Mouse (Mus musculus): ENCODE results near the gene Hist1h2ap. TPM values are rescaled to one million over a fixed set of nuclear protein-coding genes. Genes with fewer than 3 reads are reported as not detected.
"Not testable (repeated sequence)": the region's sequence is repeated elsewhere in the genome, so short reads cannot be mapped to it uniquely, and the experiment has no call there.

Hist1h2ap gene
- polyA plus RNA-seq, 1 experiment: 27.0 TPM

GRCm38 (mm10) chr13:21795584-21795983 is 37.7 kb downstream of the Hist1h2ap start:
- Histone ChIP-seq H3K27ac (ENCODE audit: insufficient read depth, low read length) (no peak overlapping the region), H3K4me1 (ENCODE audit: control insufficient read depth, insufficient read depth, low read length) (no peaks in the 10 kb centered on the region), H3K4me3 (ENCODE audit: insufficient read depth, low read length) (no peak overlapping the region)
- TF ChIP-seq POLR2A (IDR thresholded peaks at IDR 0.05; ENCODE audit: low read depth, low read length) (no peak), CTCF (IDR thresholded peaks at IDR 0.05; ENCODE audit: borderline replicate concordance, insufficient read depth, low read length) (no peak)

- TF ChIP-seq POLR2A (IDR thresholded peaks at IDR 0.05; ENCODE audit: low read depth, low read length): no peak
- no peak for TF ChIP-seq CTCF (IDR thresholded peaks at IDR 0.05; ENCODE audit: borderline replicate concordance, insufficient read depth, low read length)
- H3K27ac ChIP-seq (ENCODE audit: insufficient read depth, low read length): no peak overlapping the region
- H3K4me3 ChIP-seq (ENCODE audit: insufficient read depth, low read length): no peak overlapping the region
- no peaks in the 10 kb centered on the region for H3K4me1 ChIP-seq (ENCODE audit: control insufficient read depth, insufficient read depth, low read length)
Measured at GRCm38 (mm10) chr13:21790601-21791283, 42.6 kb downstream of the Hist1h2ap start.

GRCm38 (mm10) chr13:21789925-21790324 is 43.4 kb downstream of the Hist1h2ap start:
- H3K4me1 ChIP-seq (ENCODE audit: control insufficient read depth, insufficient read depth, low read length): no peaks in the 10 kb centered on the region
- no peak overlapping the region for H3K4me3 ChIP-seq (ENCODE audit: insufficient read depth, low read length)
- TF ChIP-seq POLR2A (IDR thresholded peaks at IDR 0.05; ENCODE audit: low read depth, low read length): no peak
- no peak for TF ChIP-seq CTCF (IDR thresholded peaks at IDR 0.05; ENCODE audit: borderline replicate concordance, insufficient read depth, low read length)
- no peak overlapping the region for H3K27ac ChIP-seq (ENCODE audit: insufficient read depth, low read length)

GRCm38 (mm10) chr13:21787760-21788593 is 45.3 kb downstream of the Hist1h2ap start:
- Histone ChIP-seq H3K27ac (ENCODE audit: insufficient read depth, low read length) (peak overlapping the region; percentile 85), H3K4me1 (ENCODE audit: control insufficient read depth, insufficient read depth, low read length) (no peaks in the 10 kb centered on the region), H3K4me3 (ENCODE audit: insufficient read depth, low read length) (peak overlapping the region; percentile 19; the same call in 1 of the 2 replicates)
- TF ChIP-seq POLR2A (IDR thresholded peaks at IDR 0.05; ENCODE audit: low read depth, low read length): no peak; the same call in 1 of the 2 replicates
- TF ChIP-seq CTCF (IDR thresholded peaks at IDR 0.05; ENCODE audit: borderline replicate concordance, insufficient read depth, low read length): no peak

GRCm38 (mm10) chr13:21786899-21787629 is 46.2 kb downstream of the Hist1h2ap start, which contains the start of the genes Hist1h2an and Hist1h2bp:
Gene Hist1h2an (minus strand): TSS chr13:21787218.
Gene Hist1h2bp (plus strand): TSS chr13:21787461.
- not testable (repeated sequence) for H3K4me1 ChIP-seq (ENCODE audit: control insufficient read depth, insufficient read depth, low read length)
- Histone ChIP-seq H3K4me3 (ENCODE audit: insufficient read depth, low read length) (peak within 1 kb of the TSS; percentile 19; the same call in 1 of the 2 replicates), H3K27ac (ENCODE audit: insufficient read depth, low read length) (peak within 1 kb of the TSS; percentile 85)
- TF ChIP-seq POLR2A (IDR thresholded peaks at IDR 0.05; ENCODE audit: low read depth, low read length): peak; percentile 72

- H3K4me1 ChIP-seq (ENCODE audit: control insufficient read depth, insufficient read depth, low read length): no peaks in the 10 kb centered on the region
- H3K27ac ChIP-seq (ENCODE audit: insufficient read depth, low read length): peak overlapping the region; percentile 66
- H3K4me3 ChIP-seq (ENCODE audit: insufficient read depth, low read length): peak overlapping the region; percentile 7; the same call in 1 of the 2 replicates
- TF ChIP-seq POLR2A (IDR thresholded peaks at IDR 0.05; ENCODE audit: low read depth, low read length) (peak; percentile 79), CTCF (IDR thresholded peaks at IDR 0.05; ENCODE audit: borderline replicate concordance, insufficient read depth, low read length) (no peak)
Measured at GRCm38 (mm10) chr13:21786189-21786898, 47.0 kb downstream of the Hist1h2ap start.

- Histone ChIP-seq H3K4me1 (ENCODE audit: control insufficient read depth, insufficient read depth, low read length) (no peaks in the 10 kb centered on the region), H3K4me3 (ENCODE audit: insufficient read depth, low read length) (no peak overlapping the region)
Measured at GRCm38 (mm10) chr13:21784311-21784710, 49.0 kb downstream of the Hist1h2ap start.

GRCm38 (mm10) chr13:21783734-21784161 is 49.6 kb downstream of the Hist1h2ap start:
- TF ChIP-seq CTCF (IDR thresholded peaks at IDR 0.05; ENCODE audit: borderline replicate concordance, insufficient read depth, low read length) (no peak), POLR2A (IDR thresholded peaks at IDR 0.05; ENCODE audit: low read depth, low read length) (no peak)
- Histone ChIP-seq H3K4me3 (ENCODE audit: insufficient read depth, low read length) (no peak overlapping the region), H3K27ac (ENCODE audit: insufficient read depth, low read length) (peak overlapping the region; percentile 91), H3K4me1 (ENCODE audit: control insufficient read depth, insufficient read depth, low read length) (no peaks in the 10 kb centered on the region)

More at GRCm38 (mm10) chr13:21784311-21784710, 49.0 kb downstream of the Hist1h2ap start:
- H3K27ac ChIP-seq (ENCODE audit: insufficient read depth, low read length): peak overlapping the region; percentile 91
- TF ChIP-seq CTCF (IDR thresholded peaks at IDR 0.05; ENCODE audit: borderline replicate concordance, insufficient read depth, low read length) (no peak), POLR2A (IDR thresholded peaks at IDR 0.05; ENCODE audit: low read depth, low read length) (no peak)

- TF ChIP-seq POLR2A (IDR thresholded peaks at IDR 0.05; ENCODE audit: low read depth, low read length) (no peak; the same call in none of the 2 replicates), CTCF (IDR thresholded peaks at IDR 0.05; ENCODE audit: borderline replicate concordance, insufficient read depth, low read length) (no peak)
- Histone ChIP-seq H3K4me3 (ENCODE audit: insufficient read depth, low read length) (peak within 1 kb of the TSS; percentile 46), H3K27ac (ENCODE audit: insufficient read depth, low read length) (peak within 1 kb of the TSS; percentile 96), H3K4me1 (ENCODE audit: control insufficient read depth, insufficient read depth, low read length) (no peaks in the 10 kb centered on the region)
Measured at GRCm38 (mm10) chr13:21783255-21783617, 50.1 kb downstream of the Hist1h2ap start, which contains the start of gene Hist1h3i. Gene Hist1h3i (minus strand): TSS chr13:21783370.

Other genes starting within 250 kb of the Hist1h2ap start
- gene Olfr1362, start 219.5 kb downstream of the Hist1h2ap start, polyA plus RNA-seq (2011; ENCODE audit: insufficient read length, low read depth, missing spikeins): not detected in 2 replicates
- gene Olfr11, start 191.0 kb downstream of the Hist1h2ap start, polyA plus RNA-seq (2011; ENCODE audit: insufficient read length, low read depth, missing spikeins): not detected in 2 replicates
- gene Olfr1361, start 170.1 kb downstream of the Hist1h2ap start, polyA plus RNA-seq (2011; ENCODE audit: insufficient read length, low read depth, missing spikeins): not detected in 2 replicates
- gene Olfr1360, start 156.1 kb downstream of the Hist1h2ap start, polyA plus RNA-seq (2011; ENCODE audit: insufficient read length, low read depth, missing spikeins): not detected in 2 replicates
- gene Olfr1359, start 135.4 kb downstream of the Hist1h2ap start, polyA plus RNA-seq (2011; ENCODE audit: insufficient read length, low read depth, missing spikeins): not detected in 2 replicates
- 3.5 TPM in 1 of 2 replicates, not detected in the other for gene Hist1h2bl, start 117.4 kb downstream of the Hist1h2ap start, polyA plus RNA-seq (2011; ENCODE audit: insufficient read length, low read depth, missing spikeins)
- gene Hist1h2ai, start 117.1 kb downstream of the Hist1h2ap start, polyA plus RNA-seq (2011; ENCODE audit: insufficient read length, low read depth, missing spikeins): 5.0 TPM in 1 of 2 replicates, not detected in the other
- gene Hist1h3h, start 115.8 kb downstream of the Hist1h2ap start, polyA plus RNA-seq (2011; ENCODE audit: insufficient read length, low read depth, missing spikeins): 3.4 TPM in 1 of 2 replicates, not detected in the other
- 5.5 and 9.1 TPM in 2 replicates for gene Hist1h2bm, start 111.5 kb downstream of the Hist1h2ap start, polyA plus RNA-seq (2011; ENCODE audit: insufficient read length, low read depth, missing spikeins)
- 2.6 and 4.1 TPM in 2 replicates for gene Hist1h4j, start 98.4 kb downstream of the Hist1h2ap start, polyA plus RNA-seq (2011; ENCODE audit: insufficient read length, low read depth, missing spikeins)
- gene Hist1h4k, start 83.0 kb downstream of the Hist1h2ap start, polyA plus RNA-seq (2011; ENCODE audit: insufficient read length, low read depth, missing spikeins): 1.9 and 7.3 TPM in 2 replicates
- gene Hist1h2ak, start 79.7 kb downstream of the Hist1h2ap start, polyA plus RNA-seq (2011; ENCODE audit: insufficient read length, low read depth, missing spikeins): 5.3 TPM in 1 of 2 replicates, not detected in the other
- 2.4 and 9.6 TPM in 2 replicates for gene Hist1h2bn, start 79.4 kb downstream of the Hist1h2ap start, polyA plus RNA-seq (2011; ENCODE audit: insufficient read length, low read depth, missing spikeins)
- 2.3 and 7.8 TPM in 2 replicates for gene Hist1h1b, start 52.9 kb downstream of the Hist1h2ap start, polyA plus RNA-seq (2011; ENCODE audit: insufficient read length, low read depth, missing spikeins)
- 4.3 and 8.6 TPM in 2 replicates for gene Hist1h3i, start 50.1 kb downstream of the Hist1h2ap start, polyA plus RNA-seq (2011; ENCODE audit: insufficient read length, low read depth, missing spikeins)
- not detected in 2 replicates for gene Hist1h2an, start 46.3 kb downstream of the Hist1h2ap start, polyA plus RNA-seq (2011; ENCODE audit: insufficient read length, low read depth, missing spikeins)
- gene Hist1h2bp, start 46.0 kb downstream of the Hist1h2ap start, polyA plus RNA-seq (2011; ENCODE audit: insufficient read length, low read depth, missing spikeins): 1.0 TPM in 1 of 2 replicates, not detected in the other
- 1.0 and 2.3 TPM in 2 replicates for gene Hist1h2bq, start 23.3 kb downstream of the Hist1h2ap start, polyA plus RNA-seq (2011; ENCODE audit: insufficient read length, low read depth, missing spikeins)
- gene Hist1h2ao, start 23.0 kb downstream of the Hist1h2ap start, polyA plus RNA-seq (2011; ENCODE audit: insufficient read length, low read depth, missing spikeins): not detected in 2 replicates
- not detected in 2 replicates for gene Hist1h4m, start 21.8 kb downstream of the Hist1h2ap start, polyA plus RNA-seq (2011; ENCODE audit: insufficient read length, low read depth, missing spikeins)
- gene Hist1h4n, start 1.3 kb downstream of the Hist1h2ap start, polyA plus RNA-seq (2011; ENCODE audit: insufficient read length, low read depth, missing spikeins): 18.9 and 28.6 TPM in 2 replicates
- gene Hist1h2br, start 236 bp upstream of the Hist1h2ap start, polyA plus RNA-seq (2011; ENCODE audit: insufficient read length, low read depth, missing spikeins): 1.9 TPM in 1 of 2 replicates, not detected in the other
- 2.9 and 5.0 TPM in 2 replicates for gene Zfp184, start 111.6 kb upstream of the Hist1h2ap start, polyA plus RNA-seq (2011; ENCODE audit: insufficient read length, low read depth, missing spikeins)
- gene Pom121l2, start 147.7 kb upstream of the Hist1h2ap start, polyA plus RNA-seq (2011; ENCODE audit: insufficient read length, low read depth, missing spikeins): 0.23 and 0.32 TPM in 2 replicates
- gene Prss16, start 176.2 kb upstream of the Hist1h2ap start, polyA plus RNA-seq (2011; ENCODE audit: insufficient read length, low read depth, missing spikeins): 0.37 and 0.98 TPM in 2 replicates
- 1.3 TPM in 1 of 2 replicates, not detected in the other for gene Hist1h2ah, start 202.1 kb upstream of the Hist1h2ap start, polyA plus RNA-seq (2011; ENCODE audit: insufficient read length, low read depth, missing spikeins)
- 16.3 and 22.3 TPM in 2 replicates for gene Hist1h2bk, start 202.4 kb upstream of the Hist1h2ap start, polyA plus RNA-seq (2011; ENCODE audit: insufficient read length, low read depth, missing spikeins)
- 5.6 and 9.1 TPM in 2 replicates for gene Hist1h4i, start 207.9 kb upstream of the Hist1h2ap start, polyA plus RNA-seq (2011; ENCODE audit: insufficient read length, low read depth, missing spikeins)
- gene Hist1h2ag, start 209.4 kb upstream of the Hist1h2ap start, polyA plus RNA-seq (2011; ENCODE audit: insufficient read length, low read depth, missing spikeins): 2.6 TPM in 1 of 2 replicates, not detected in the other
- 4.1 and 8.4 TPM in 2 replicates for gene Hist1h2bj, start 209.7 kb upstream of the Hist1h2ap start, polyA plus RNA-seq (2011; ENCODE audit: insufficient read length, low read depth, missing spikeins)

All from embryonic fibroblast, embryonic 13.5 days (primary cell).